Mouse (Mus musculus): Measurements from ENCODE around the gene Gramd4.
"Not testable (repeated sequence)": the region's sequence is repeated elsewhere in the genome, so short reads cannot be mapped to it uniquely, and the experiment has no call there.

The Gramd4 gene

DNA sequence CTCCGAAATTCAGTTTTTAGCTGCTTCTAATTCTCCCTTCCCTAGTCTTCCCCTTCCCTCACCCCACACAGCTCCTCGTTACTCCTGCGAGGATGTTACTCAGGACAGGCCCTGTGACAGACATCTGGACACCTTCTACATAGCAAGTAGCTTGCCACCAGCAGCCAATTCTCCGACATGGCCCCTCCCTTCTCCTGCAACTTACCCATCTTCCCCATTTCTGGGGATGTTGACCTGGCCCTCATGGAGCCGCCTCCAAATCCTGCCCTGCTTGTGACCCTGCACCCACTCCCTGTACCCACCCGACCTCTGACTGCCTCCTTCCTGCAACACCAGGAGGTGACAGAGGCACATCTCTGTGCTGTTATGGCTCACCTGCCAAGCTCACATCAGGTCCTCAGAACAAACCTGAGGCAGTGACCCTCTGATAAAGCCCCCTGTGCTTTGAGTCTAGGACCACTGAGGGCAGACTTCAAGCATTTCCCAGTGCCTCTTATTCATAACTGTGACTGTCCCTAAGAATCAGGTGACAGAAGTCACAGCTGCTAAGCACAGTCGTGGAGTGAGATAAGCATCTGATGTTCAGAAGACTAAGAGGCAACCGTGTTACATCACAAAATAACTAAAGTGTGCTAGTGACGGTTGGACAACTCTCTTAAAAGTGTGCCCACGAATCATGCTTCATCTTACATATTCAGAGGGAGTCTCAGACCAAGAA lies 110.5 kb downstream of the Gramd4 start:
- no peak for DNase-seq

DNA sequence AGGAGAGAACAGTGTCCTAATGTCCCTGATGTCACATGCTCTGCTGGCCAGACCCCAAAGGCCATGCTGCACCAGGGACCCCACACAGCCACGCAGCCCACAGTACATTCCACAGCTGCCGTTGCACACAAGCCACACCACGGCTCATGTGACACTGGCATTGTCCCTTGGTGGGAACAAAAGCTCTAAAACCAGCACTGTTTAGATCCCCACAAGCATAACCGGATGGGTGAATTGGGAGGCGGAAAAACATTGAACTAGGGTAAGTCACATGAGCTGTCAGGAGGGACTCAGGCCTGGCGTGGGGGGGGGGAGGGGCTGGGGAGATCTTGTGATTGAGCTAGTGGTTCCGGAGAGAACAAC lies 111.0 kb downstream of the Gramd4 start:
- DNase-seq: peak; percentile 55

DNA sequence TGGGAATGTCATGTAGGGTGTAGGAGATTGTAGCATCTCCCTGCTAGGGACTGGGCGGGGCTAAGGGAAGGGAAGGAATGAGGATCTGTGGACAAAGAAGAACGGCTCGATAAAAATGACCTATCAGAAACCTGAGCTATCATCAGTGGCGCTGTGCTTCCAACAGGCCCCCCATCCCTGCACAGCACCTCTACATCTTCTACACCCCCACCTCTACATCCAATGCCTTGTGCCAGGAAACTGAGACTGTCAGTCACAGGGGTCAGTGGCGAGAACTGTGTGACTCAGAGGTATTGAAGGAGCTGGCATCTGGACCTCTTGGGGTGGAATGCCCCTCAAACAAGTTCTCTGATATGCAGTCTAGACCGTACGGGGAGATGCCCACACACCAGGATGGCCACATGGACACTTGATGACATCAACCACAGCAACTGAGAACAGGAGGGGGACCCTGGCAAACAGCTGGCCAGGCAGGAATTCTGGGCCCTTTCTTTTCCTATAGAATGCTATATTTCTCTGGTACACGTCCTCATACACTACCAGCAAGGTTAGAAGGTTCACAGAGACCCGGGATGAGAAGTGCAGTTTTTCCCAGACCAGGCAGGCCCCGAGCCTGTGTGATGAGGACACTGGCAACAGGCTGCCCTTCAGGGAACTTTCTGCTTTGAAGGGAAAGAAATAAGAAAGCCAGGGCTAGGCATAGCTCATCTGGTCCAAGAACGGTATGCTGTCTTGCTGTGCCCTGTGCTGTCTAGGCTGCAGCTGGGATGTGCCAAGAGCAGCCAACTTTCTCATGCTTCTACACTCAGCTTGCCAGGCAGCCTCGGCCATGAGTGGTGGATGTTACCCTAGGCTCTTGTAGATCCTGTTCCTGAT lies 111.7 kb downstream of the Gramd4 start:
- no peak for DNase-seq

DNA sequence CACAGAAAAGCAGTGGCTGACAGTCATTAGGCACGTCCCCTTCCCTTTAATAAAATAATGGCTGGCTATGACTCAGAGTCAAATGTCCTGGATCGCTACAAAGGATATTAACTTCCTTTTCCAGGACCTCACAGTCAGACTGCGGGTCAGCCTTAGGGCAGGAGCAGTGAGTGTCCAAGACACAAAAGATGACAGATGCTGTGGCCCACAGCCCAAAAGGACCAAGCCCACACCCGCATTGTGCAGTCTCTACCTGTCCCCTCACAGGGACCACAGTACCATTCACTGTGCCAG lies 112.3 kb downstream of the Gramd4 start:
- peak; percentile 60 for DNase-seq

DNA sequence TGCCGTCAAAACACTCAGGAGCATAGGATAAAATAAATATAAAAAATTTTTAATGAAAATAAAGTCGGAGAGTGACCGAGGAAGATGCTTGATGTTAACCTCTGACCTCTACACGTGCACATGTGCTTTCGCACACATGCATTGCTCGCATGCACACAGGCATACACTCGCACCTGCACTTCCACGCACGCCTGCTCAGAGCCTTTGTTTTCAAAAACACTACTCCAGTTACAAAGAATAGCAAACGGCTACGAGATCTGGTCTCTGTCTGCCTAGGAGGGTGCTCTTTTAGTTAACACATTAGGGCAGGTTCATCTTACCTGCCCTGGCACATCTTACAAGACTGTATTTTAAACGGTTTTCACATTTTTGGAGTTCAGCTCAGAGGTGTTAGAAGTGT lies 113.8 kb downstream of the Gramd4 start:
- no peak for DNase-seq

DNA sequence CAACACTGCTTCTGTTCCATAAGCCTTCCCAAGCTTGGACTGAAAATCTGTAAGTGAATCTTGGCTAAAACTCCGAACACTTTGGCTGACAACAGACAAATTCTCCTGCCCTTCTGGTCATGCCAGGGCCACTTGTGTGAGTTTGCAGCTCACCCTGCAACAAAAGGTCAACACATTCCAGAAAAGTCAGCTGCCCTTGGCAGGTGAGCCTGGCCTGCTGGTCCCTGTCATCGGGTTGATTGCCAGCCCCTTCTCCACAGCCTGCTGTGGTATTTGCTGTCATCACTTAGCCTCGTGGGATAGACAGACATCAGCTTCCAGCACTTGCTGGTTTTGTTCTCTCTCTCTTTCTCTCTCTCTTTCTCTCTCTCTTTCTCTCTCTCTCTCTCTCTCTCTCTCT lies 114.6 kb downstream of the Gramd4 start:
- no peak for DNase-seq

DNA sequence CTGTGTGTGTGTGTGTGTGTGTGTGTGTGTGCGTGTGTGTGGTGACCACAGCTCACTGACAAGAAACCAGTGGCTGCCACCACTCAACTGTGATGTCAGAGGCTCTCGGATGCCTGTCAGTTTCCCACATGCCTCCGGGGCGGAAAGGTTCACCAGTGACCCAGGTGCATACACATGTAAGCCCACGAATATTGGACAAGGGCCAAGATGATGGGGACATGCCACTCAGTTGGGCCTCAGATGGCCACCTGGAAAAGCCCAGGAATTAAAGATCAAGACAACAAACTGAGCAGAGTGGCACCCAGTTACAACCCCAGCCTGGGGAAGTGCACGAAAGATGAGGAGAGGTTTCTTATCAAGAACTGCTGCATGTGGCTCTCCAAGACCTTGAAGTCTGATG lies 115.0 kb downstream of the Gramd4 start:
- DNase-seq: no peak

DNA sequence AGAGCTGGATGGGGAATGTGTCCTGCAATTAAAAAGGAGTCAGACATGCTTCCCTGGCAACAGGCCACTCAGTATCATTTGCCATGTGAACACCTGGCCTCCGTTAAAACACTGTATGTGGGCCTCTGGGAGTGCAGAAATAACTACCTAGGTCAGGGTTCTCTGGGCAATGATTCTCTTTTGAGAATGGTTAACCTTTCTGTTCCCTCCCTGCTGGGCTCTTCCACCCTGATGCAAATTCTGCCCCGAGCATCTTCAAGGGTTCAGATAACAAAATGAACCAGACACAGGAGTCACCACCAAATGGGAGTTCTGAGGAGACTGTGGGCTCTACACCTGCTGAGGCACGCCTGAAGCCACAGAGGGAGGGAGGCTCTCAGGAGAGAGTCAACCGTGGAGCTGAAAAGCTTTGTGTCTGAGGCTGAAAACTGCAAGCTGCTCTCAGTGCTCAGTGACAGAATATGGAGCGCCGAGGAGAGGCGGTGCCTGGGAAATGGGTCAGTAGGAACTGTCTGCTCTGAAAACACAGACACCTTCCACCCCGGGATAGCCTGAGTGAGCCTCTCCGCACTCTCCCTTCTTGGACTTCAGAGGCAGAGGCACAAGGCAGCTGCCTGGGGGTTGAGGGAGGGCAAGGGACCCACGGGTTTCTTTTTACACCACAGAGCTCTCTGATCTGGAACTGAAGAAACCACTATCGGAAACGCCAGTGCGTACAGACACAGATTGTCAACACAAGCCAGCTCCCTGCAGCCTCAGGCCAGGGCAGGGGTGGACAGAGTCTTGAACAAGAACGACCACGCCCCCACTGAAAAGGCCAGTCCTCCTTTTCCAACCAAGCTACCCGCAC lies 115.9 kb downstream of the Gramd4 start:
- peak; percentile 74 for DNase-seq

DNA sequence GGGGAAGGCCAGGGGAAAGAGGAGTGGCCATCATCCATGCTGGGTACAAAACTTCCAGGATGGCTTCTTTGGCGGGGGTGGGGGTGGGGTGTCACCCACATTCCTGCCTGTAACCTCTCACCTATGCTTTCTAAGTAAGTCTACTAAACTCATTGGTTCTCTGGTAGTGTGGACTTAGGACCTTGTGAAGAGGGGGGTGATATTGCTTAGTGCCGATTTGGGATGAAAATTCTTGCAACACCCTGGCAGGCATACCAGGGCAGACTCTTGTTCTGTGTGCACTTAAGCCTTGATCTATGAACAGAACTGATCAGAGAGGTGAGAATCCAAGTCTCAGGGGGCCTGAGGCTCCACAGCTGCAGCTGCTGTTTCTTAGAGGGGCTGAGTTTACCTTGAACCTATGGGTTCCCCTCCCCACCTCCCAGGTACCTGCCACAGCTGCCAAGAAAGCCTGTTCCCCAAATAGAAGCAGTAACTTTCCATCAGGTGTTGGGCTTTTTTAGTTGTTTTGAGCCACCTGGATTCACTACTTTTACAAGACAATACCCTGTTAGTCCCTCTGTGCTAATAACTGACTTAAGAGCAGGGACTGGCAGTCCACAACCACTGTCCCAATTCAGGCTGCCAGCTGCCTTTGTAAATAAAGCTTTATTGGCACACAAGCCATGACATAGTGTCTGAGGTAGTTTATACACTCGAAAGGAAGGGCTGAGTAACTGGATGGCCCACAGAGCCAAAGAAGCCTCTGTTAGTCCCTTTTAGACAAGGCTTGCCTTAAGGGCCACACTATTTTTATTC lies 118.0 kb downstream of the Gramd4 start:
- no peak for DNase-seq

DNA sequence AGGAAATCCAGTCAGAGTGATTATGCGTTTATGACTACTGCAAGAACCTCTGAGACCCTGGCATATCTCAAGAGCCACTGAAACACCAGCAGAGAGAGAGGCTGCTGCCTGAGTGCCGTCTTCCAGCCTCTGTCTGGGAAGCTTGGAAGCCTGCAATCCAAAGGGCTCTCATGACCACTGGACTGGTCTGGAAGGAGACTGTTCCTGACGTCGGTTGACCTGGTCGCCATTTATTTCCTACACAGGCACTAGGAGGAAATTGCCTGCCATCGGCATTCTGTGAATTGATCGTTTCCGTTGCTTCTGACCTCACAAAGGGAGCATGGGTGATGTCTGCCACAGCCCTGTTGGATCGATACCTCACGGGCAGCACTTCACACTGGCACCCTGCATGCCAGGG lies 118.7 kb downstream of the Gramd4 start:
- no peak for DNase-seq

DNA sequence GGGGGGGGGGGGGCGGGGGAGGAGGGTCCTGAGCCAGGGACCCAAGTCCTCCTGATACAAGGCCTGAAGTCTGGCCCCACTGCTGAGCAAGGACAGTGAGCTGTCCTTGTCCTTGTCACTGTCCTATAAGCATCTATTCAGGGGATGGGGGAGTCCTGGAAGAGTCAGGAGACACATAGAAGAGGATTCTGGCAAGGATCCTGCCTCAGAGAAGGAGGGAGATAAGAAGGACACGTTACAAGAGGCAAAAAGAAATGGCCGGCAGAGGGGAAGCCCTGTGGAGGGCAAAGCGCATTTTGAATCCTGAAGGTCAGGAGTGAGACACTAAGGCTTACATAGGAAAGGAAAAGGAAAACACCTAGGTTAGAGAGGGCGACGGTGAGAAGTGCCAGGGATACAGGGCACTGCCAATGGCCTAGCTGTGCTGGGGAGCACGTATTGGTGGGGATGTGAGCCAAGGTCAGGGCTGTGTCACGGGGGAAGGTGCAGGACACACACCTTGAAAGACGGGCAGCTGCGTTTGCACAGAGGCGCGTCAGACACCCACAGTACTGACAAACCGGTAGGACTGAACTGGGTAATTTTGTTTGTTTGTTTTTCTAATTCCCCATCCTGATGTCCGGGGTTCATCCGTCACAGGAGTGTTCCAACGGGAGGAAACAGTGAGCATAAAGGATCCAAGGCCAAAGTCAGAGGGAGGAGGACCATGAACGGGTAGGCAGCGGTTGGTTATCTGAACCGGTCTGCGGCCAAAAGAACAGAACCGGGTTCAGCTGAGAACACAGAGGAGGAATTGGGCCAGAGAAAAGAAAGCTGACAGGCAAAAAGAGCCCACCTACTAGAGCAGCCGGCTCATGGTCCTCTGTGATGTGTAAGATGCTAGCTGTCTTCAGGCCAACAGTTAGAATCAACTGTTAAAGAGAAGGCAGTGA lies 119.5 kb downstream of the Gramd4 start:
- DNase-seq: peak; percentile 7

DNA sequence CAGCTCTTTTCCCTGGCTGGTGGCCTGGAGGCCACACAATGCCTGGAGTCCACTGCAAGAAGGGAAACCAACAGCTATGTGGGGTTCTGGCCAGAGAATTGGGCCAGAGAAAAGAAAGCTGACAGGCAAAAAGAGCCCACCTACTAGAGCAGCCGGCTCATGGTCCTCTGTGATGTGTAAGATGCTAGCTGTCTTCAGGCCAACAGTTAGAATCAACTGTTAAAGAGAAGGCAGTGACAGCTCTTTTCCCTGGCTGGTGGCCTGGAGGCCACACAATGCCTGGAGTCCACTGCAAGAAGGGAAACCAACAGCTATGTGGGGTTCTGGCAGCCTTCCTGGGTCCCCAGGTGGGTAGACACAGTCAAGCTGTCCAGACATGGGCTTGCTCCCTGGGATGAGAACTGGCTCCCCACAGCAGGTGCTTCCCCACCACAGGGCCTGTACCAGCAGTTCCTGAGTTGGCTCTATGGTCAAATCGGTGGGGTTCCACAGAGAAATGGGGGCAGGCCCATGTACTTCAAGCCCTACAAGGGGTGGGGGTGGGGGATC lies 120.3 kb downstream of the Gramd4 start:
- DNase-seq: peak; percentile 10

DNA sequence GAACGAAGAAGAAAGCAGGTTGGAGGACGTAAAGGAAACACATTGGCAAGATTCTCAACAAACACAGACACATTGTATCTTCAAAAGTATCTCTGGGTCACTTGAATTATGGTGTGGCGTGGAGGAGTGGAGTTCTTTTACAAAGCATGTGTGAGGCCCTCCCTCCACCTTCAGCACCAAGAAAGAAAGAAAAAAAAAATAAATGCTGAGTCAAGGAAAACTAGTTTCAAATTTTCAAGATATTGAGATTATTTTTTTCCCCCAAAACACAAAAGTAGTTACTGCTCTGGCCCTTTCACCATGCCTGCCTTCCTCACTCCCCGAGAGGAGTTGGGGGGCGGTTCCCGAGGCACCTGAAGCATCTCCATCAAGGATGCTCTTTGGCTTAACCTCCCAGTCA lies 121.1 kb downstream of the Gramd4 start:
- peak; percentile 7 for DNase-seq

DNA sequence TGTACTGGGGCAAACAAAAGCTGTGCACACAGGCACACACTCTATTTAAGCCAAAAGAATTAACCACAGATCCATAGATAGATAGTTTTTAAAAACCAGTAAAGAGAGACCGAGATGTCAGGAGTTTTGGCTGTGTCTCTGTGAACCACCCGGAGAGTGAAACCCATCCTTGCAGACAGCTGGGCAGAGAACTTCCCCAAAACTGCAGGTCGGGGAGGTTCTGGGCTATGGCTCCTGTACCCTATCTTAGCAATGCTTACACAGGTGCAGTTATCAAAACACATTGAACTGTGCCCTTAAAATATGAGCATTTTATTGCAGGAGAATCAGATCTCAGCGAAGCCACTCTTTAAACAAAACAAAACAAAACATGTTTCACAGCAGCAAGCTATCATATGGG lies 122.9 kb downstream of the Gramd4 start:
- DNase-seq: no peak

DNA sequence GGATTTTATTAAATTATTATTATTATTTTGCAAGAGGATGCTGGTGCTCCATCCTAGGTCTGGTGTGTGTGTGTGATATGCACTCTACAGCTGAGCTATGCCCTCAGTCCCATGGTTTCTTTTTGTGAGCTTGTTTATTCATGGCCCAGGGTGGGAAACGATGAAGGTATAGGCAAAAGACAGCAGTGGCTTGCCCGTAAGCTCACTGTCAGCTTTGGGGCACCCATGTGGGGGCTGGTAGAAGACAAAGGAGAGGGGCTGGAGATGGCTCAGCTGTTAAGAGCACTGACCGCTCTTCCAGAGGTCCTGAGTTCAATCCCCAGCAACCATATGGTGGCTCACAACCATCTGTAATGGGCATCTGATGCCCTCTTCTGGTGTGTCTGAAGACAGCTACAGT lies 123.8 kb downstream of the Gramd4 start:
- not testable (repeated sequence) for DNase-seq

DNA sequence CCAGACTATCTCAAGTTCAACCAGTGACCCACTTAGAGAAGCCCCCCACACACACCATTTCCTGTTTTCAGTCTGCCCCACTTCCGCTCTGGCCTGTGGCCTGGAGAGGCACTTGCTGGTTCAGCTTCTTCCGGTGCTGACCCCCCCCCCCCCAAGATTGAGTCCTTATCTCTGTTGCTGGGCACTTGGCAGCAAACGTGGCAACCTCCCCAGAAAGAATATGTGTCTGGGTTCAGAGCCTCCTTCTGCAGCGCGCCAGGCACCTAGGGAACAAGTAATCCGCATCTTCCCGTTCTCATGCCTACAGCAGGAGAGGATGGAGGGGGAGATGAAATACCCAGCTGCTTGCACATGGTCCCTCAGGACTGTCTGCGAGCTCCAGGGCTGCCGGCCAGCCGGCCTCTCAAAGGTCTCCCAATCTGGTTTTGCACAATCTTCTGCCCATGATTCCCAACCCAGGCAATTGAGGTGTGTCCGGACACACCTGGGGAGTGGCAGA lies 124.5 kb downstream of the Gramd4 start:
- DNase-seq: peak; percentile 78

DNA sequence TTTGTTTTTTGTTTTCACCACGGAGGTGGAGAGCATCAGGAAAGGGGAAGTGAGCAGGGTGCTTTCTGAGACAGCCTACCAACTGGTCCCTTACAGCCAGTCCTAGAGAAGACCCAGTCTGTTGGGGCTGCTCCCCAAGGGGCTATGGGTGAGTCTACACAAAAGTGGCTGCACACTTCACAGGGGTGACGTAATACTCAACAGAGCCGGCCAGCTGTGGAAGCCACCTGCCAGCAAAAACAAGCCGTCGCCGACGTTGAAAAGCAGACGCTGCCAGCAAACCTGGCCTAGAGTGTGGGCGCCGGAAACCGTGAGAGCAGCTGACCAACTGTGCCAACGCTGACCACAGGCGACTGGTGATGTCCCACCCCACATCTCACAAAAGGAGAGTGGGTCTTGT lies 125.2 kb downstream of the Gramd4 start:
- DNase-seq: peak; percentile 62

DNA sequence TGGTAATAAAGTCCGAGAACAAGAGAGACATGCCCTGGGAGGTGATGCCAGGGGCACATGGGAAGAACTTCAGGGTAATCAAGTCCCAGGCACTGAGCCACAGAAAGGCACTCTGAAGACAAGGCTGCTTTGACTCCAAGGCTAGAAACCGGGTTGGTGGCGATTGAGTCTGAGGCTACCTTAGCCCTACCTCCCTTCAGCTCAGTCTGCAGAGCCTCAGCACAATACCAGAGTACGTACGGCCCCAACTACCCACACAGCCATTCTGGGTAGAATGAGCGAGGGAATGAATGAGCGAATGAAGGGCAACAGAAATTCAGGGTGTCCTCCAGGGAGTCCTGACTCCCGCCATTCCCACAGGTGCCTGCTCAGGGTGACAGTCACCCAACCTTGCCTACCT lies 126.0 kb downstream of the Gramd4 start:
- DNase-seq: no peak

DNA sequence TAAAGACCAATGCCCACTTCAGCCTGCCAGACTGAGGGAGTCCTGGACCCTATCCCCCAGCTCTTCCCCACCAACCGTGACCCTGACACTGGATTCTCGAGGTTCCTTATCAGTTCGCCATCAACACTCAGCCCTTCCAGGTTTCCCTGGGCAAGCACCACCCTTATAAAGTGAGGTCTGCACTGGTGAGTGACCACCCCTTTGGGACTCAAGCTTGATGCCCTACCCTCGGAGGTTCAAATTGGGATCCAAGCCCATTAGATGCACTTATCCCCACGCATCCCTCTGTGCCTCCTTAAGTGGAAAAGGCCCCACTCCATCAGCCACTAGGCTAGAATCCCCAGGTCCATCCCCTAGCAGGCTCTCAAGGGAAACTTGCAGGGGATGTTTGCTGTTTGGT lies 126.6 kb downstream of the Gramd4 start:
- DNase-seq: no peak

DNA sequence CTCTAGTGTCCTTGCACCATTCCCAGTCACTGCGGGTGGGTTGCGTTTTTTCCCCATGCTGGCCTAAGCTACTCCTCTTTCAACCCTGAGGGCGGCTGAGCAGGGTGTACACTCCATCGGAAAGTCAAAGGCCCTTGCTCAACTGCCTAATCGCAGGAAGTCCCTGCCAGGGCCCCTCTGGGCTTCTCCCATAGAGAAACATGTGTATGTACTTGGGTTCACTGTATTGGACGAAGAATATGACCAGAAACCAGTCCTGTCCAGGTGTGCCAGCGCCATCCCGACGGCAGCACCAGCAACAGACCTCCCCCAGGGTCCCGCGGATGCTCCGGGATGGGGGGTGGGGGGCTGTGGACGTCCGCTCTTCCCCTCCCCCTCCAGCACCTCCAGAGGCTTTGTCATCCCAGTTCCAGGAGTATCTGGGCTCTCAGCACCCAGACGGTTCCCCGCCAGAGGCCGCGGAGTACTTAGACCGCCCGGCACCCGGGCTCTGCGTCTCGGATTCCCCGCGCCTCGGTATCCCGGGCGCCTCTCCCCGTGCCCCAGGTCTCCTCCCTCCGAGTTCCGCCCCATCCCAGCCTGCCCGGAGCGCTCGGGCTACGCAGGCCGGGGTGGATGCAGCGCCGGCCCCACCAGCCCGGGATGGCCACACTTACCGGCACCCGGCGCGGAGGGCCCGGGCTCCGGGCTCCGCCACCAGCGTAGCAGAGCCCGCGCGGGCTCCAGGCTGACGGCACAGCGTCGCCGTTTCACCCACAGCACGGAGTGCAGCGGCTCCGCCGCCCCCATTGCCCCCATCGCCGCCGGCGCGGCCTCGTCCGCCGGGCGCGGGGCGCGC lies 127.6 kb downstream of the Gramd4 start:
- DNase-seq: peak; percentile 70

Measured in kidney, postnatal 10 days (tissue).